Mouse (Mus musculus): Measurements from ENCODE around the gene Ect2. TPM values are rescaled to one million over a fixed set of nuclear protein-coding genes. Genes with fewer than 3 reads are reported as not detected.

Ect2 gene
- 76.7 and 90.3 TPM in 2 replicates for polyA plus RNA-seq (2014; fragmentation: Nextera tagmentation; extraction: Ambion mirVana)

DNA sequence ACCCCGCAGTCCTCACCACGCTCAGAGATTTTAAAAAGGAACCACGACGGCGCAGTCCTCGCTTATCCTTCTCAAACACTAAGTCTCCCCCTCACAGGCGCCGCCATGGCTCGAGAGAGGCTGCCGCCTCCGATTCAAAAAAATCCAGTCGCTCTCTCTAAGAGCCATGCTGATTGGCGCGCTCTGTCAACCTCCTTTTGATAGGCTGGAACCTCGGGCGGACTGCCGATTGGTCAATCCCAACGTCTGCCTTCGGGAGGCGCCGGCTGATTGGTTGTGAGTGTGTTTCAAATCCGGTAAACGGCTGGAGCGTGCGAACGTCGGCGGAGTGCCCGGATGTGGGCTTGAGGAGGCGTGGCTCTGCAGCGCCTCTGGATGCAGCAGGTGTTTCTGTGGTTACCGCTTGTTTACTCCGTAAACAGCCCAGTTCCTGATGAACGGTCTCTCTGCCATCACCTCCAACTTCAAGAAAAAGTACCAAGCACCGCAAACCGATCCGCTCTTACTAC, at the start of gene Ect2:
Ect2 (minus strand) TSS at position 178 of the 509 bp plus-strand sequence.
- peaks cover 3% of the 10 kb centered on the region; the same call in 1 of the 2 replicates for H3K36me3 ChIP-seq (ENCODE audit: control insufficient read depth, insufficient read depth, low read length)
- no peaks in the 10 kb centered on the region for H3K9me3 ChIP-seq (ENCODE audit: control insufficient read depth, low read length)
- peak within 1 kb of the TSS; percentile 62; the same call in 1 of the 2 replicates for H3K27ac ChIP-seq (ENCODE audit: low read depth, low read length)
- H3K4me1 ChIP-seq (replicated peaks; ENCODE audit: control insufficient read depth, insufficient read depth, low read length): no peaks in the 10 kb centered on the region
- H3K9ac ChIP-seq (ENCODE audit: low read depth, low read length): peak within 1 kb of the TSS; percentile 80
- under 1% methylated on average over 37 of the region's 37 CpGs for WGBS
- DNase-seq (ENCODE audit: low spot score) (peak; percentile 99), ATAC-seq (ENCODE audit: low FRiP score) (peak; percentile 100)
- H3K4me3 ChIP-seq (ENCODE audit: low read depth, low read length): peak within 1 kb of the TSS; percentile 88
- H3K4me2 ChIP-seq (replicated peaks; ENCODE audit: low read depth, low read length): peak within 1 kb of the TSS; percentile 57
- H3K27me3 ChIP-seq (ENCODE audit: control insufficient read depth, insufficient read depth, low read length): no peaks in the 10 kb centered on the region

DNA sequence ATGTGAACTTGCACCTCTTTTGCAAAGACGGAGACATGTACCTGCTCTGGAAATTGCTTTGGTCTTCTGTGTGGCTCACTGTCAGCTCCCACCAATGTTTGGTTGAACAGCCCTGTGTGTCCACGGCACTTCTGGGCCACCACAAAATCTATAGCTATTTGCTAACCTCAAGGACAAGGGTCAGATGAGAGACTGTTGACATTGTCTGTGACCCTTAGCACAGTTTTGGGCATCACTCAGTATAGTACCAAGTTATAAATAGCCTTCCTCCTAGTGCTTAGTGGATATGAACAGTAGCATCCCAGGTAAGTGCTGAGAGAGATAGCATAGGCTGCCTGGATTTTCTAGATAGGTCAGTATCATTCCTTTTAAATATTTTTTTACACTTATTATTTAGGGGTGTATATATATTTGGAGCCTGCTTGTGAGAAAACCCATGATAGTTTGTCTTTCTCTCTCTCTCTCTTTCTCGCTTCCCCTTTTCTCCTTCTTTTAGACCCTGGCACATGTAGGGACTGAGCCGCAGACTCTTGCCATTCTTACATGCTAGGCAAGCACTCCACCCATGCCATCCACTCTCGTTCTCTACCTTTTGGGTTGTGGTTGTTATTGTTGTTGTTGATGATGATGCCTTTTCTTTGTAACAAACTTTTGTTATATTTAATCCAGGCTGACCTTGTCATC, 48.2 kb upstream of the Ect2 start:
- ATAC-seq (ENCODE audit: low FRiP score): no peak
- H3K36me3 ChIP-seq (ENCODE audit: control insufficient read depth, insufficient read depth, low read length): no peaks in the 10 kb centered on the region
- H3K4me2 ChIP-seq (replicated peaks; ENCODE audit: low read depth, low read length): no peak overlapping the region
- DNase-seq (ENCODE audit: low spot score): no peak
- 87% methylated on average over 5 of the region's 5 CpGs for WGBS
- no peak overlapping the region for H3K9ac ChIP-seq (ENCODE audit: low read depth, low read length)
- no peaks in the 10 kb centered on the region for H3K9me3 ChIP-seq (ENCODE audit: control insufficient read depth, low read length)
- no peaks in the 10 kb centered on the region for H3K27me3 ChIP-seq (ENCODE audit: control insufficient read depth, insufficient read depth, low read length)
- H3K4me1 ChIP-seq (replicated peaks; ENCODE audit: control insufficient read depth, insufficient read depth, low read length): no peaks in the 10 kb centered on the region; the same call in 1 of the 2 replicates
- no peak overlapping the region for H3K4me3 ChIP-seq (ENCODE audit: low read depth, low read length)
- H3K27ac ChIP-seq (ENCODE audit: low read depth, low read length): no peak overlapping the region

DNA sequence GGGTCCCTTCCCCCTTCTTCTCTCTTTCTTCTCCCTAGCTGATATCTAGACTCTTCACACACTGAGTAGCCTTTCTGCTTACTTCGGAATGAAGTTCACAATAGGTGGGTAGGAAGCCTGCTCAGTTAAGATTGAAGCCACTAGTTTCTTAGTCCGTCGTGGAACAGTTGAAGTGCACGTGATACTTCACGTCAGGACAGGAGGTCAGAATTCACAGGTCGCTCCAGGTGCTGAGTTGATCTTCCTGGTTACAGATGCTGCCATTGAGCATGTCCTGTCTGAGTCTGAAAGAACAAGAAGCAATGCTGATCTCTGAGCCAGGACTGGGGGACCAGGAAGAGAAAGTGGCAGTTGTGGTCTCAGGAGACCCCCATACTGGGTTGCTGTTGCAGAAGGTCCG, 45.4 kb upstream of the Ect2 start:
- Histone ChIP-seq H3K9me3 (ENCODE audit: control insufficient read depth, low read length) (no peaks in the 10 kb centered on the region), H3K4me2 (replicated peaks; ENCODE audit: low read depth, low read length) (no peak overlapping the region), H3K27ac (ENCODE audit: low read depth, low read length) (no peak overlapping the region), H3K27me3 (ENCODE audit: control insufficient read depth, insufficient read depth, low read length) (no peaks in the 10 kb centered on the region), H3K9ac (ENCODE audit: low read depth, low read length) (no peak overlapping the region), H3K4me3 (ENCODE audit: low read depth, low read length) (no peak overlapping the region), H3K4me1 (replicated peaks; ENCODE audit: control insufficient read depth, insufficient read depth, low read length) (no peaks in the 10 kb centered on the region), H3K36me3 (ENCODE audit: control insufficient read depth, insufficient read depth, low read length) (no peaks in the 10 kb centered on the region)
- DNase-seq (ENCODE audit: low spot score) (no peak), ATAC-seq (ENCODE audit: low FRiP score) (no peak)
- WGBS: 89% methylated on average over 7 of the region's 7 CpGs

DNA sequence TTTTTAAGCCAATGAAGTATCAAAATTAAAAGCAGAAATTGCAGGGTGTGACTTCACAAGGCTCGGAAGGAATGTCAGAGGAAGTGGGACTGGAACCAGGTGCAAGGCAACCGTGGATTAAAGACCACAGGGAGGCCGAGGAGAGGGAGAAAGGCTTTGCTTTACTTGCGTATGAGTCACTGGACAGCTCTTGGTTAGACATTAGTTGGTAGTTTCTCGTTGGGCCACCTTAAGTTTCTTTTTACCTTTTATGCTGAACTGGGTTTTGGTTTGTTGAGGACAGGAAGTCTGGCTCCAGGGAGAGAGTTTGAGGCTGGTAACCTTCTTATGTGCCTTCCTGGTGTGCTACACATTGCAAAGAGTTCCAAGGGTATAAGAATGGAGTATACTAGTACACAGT, 44.1 kb upstream of the Ect2 start:
- Histone ChIP-seq H3K27me3 (ENCODE audit: control insufficient read depth, insufficient read depth, low read length) (no peaks in the 10 kb centered on the region), H3K9me3 (ENCODE audit: control insufficient read depth, low read length) (no peaks in the 10 kb centered on the region), H3K9ac (ENCODE audit: low read depth, low read length) (no peak overlapping the region), H3K36me3 (ENCODE audit: control insufficient read depth, insufficient read depth, low read length) (no peaks in the 10 kb centered on the region), H3K27ac (ENCODE audit: low read depth, low read length) (no peak overlapping the region), H3K4me3 (ENCODE audit: low read depth, low read length) (no peak overlapping the region), H3K4me1 (replicated peaks; ENCODE audit: control insufficient read depth, insufficient read depth, low read length) (no peaks in the 10 kb centered on the region), H3K4me2 (replicated peaks; ENCODE audit: low read depth, low read length) (no peak overlapping the region)
- ATAC-seq (ENCODE audit: low FRiP score) (no peak), DNase-seq (ENCODE audit: low spot score) (no peak)
- WGBS: 81% methylated on average over 5 of the region's 5 CpGs

DNA sequence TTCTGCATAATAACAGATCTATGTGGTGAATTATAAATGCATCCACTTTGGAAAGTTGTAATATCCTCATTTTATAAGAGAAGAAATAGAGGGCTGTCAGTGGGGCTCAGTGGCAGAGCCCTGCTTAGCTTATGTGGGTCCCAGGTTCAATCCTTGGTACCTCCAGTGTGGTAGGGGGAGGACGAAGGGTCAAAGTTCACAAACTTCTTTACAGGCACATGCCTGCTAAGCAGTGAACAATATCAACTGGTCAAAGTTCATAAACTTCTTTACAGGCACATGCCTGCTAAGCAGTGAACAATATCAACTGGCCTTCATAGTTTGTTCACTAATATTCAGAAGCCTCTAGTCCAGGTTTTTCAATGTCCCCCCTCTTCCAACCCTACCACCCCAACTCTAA, 42.9 kb upstream of the Ect2 start:
- Histone ChIP-seq H3K9ac (ENCODE audit: low read depth, low read length) (no peak overlapping the region), H3K27ac (ENCODE audit: low read depth, low read length) (no peak overlapping the region), H3K4me1 (replicated peaks; ENCODE audit: control insufficient read depth, insufficient read depth, low read length) (no peaks in the 10 kb centered on the region), H3K4me2 (replicated peaks; ENCODE audit: low read depth, low read length) (no peak overlapping the region), H3K9me3 (ENCODE audit: control insufficient read depth, low read length) (no peaks in the 10 kb centered on the region), H3K27me3 (ENCODE audit: control insufficient read depth, insufficient read depth, low read length) (no peaks in the 10 kb centered on the region), H3K4me3 (ENCODE audit: low read depth, low read length) (no peak overlapping the region), H3K36me3 (ENCODE audit: control insufficient read depth, insufficient read depth, low read length) (no peaks in the 10 kb centered on the region)
- DNase-seq (ENCODE audit: low spot score): no peak
- 77% methylated on average over 1 of the region's 1 CpGs for WGBS
- ATAC-seq (ENCODE audit: low FRiP score): no peak

DNA sequence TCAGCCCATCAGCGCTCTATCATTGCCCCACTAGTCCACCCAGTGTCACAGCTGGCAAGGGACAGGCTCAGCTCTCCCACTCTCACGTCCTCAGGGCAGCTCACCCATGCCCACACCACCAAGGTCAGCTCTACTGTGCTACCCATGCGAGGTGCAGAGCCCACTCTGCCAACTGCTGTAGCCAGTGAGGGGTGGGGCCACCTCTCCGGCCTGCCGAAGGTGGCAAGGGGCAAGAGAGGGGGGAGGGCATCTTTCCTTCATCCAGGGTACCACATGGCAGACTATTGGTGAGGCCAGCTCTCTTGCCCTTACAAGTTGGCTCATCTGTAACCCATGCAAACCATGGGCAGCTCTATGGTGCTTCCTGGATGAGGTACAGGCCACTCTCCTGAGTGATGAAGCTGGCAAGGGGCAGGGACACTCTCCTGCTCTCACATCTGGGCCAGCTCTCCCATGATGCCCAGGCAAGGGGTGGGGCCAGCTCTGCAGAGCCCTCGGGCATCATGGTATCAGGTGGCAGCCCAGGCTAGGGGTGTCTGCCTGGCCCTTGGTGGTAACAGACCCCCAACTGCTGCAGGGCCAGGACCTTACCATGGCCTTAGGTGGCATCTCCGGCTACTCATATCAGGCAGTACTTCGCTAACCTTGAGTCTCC, 42.0 kb upstream of the Ect2 start:
- WGBS: 92% methylated on average over 8 of the region's 8 CpGs
- no peak for ATAC-seq (ENCODE audit: low FRiP score)

DNA sequence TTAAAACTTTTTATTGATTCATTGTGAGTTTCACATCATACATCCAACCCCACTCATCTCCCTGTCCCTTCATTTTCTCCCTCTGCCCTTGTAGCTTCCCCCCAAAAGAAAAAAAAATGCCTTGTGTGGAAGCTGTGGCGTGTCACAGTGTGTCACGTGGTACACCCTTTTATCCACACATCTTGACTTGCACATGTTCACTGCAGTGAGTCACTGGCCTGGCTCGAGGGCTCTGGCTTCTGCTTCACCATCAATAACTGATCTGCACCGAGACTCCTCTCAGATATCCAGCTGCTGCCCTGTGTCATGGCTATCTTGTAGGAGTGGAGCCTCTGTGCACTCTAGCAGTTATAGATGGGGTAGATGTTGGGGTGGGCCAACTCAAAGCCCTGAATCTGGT, 41.5 kb upstream of the Ect2 start:
- H3K9ac ChIP-seq (ENCODE audit: low read depth, low read length): no peak overlapping the region
- no peaks in the 10 kb centered on the region for H3K9me3 ChIP-seq (ENCODE audit: control insufficient read depth, low read length)
- no peaks in the 10 kb centered on the region for H3K36me3 ChIP-seq (ENCODE audit: control insufficient read depth, insufficient read depth, low read length)
- DNase-seq (ENCODE audit: low spot score): no peak
- no peak overlapping the region for H3K4me2 ChIP-seq (replicated peaks; ENCODE audit: low read depth, low read length)
- 91% methylated on average over 4 of the region's 4 CpGs for WGBS
- H3K4me3 ChIP-seq (ENCODE audit: low read depth, low read length): no peak overlapping the region
- H3K27me3 ChIP-seq (ENCODE audit: control insufficient read depth, insufficient read depth, low read length): no peaks in the 10 kb centered on the region
- no peak for ATAC-seq (ENCODE audit: low FRiP score)
- no peaks in the 10 kb centered on the region for H3K4me1 ChIP-seq (replicated peaks; ENCODE audit: control insufficient read depth, insufficient read depth, low read length)
- H3K27ac ChIP-seq (ENCODE audit: low read depth, low read length): no peak overlapping the region

More for the DNA sequence above, 42.0 kb upstream of the Ect2 start:
- H3K4me2 ChIP-seq (replicated peaks; ENCODE audit: low read depth, low read length): no peak overlapping the region
- H3K4me3 ChIP-seq (ENCODE audit: low read depth, low read length): no peak overlapping the region
- no peaks in the 10 kb centered on the region for H3K27me3 ChIP-seq (ENCODE audit: control insufficient read depth, insufficient read depth, low read length)
- no peak overlapping the region for H3K27ac ChIP-seq (ENCODE audit: low read depth, low read length)
- no peaks in the 10 kb centered on the region for H3K36me3 ChIP-seq (ENCODE audit: control insufficient read depth, insufficient read depth, low read length)
- H3K9me3 ChIP-seq (ENCODE audit: control insufficient read depth, low read length): no peaks in the 10 kb centered on the region
- no peaks in the 10 kb centered on the region for H3K4me1 ChIP-seq (replicated peaks; ENCODE audit: control insufficient read depth, insufficient read depth, low read length)
- DNase-seq (ENCODE audit: low spot score): no peak
- no peak overlapping the region for H3K9ac ChIP-seq (ENCODE audit: low read depth, low read length)

DNA sequence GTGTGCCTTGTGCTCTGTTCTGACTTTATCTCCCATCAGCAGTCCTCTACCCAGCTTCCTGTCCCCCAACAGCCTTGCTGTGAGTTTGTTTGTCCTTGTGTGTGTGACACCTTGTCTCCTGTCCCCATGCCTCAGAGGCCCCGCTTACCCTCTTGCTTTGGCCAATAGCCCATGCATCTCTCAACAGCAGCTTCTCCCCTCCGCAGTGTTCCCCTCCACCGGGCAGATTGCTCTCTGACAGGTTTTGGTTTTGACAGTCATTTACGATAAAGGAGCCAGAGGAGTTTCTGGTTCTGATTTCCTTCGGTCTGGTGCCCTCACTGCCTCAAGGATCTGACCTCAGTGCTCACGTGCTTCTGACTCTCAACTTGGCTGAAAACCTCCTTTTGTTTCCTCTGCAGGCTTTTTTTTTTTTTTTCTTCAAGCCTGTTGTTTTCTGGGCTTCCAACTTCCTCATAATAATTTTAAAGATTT, 40.2 kb upstream of the Ect2 start:
- Histone ChIP-seq H3K4me1 (replicated peaks; ENCODE audit: control insufficient read depth, insufficient read depth, low read length) (no peaks in the 10 kb centered on the region), H3K36me3 (ENCODE audit: control insufficient read depth, insufficient read depth, low read length) (no peaks in the 10 kb centered on the region), H3K9me3 (ENCODE audit: control insufficient read depth, low read length) (no peaks in the 10 kb centered on the region), H3K27me3 (ENCODE audit: control insufficient read depth, insufficient read depth, low read length) (no peaks in the 10 kb centered on the region), H3K4me3 (ENCODE audit: low read depth, low read length) (no peak overlapping the region), H3K4me2 (replicated peaks; ENCODE audit: low read depth, low read length) (no peak overlapping the region), H3K27ac (ENCODE audit: low read depth, low read length) (no peak overlapping the region), H3K9ac (ENCODE audit: low read depth, low read length) (no peak overlapping the region)
- 60% methylated on average over 6 of the region's 6 CpGs for WGBS
- ATAC-seq (ENCODE audit: low FRiP score) (no peak), DNase-seq (ENCODE audit: low spot score) (no peak)

DNA sequence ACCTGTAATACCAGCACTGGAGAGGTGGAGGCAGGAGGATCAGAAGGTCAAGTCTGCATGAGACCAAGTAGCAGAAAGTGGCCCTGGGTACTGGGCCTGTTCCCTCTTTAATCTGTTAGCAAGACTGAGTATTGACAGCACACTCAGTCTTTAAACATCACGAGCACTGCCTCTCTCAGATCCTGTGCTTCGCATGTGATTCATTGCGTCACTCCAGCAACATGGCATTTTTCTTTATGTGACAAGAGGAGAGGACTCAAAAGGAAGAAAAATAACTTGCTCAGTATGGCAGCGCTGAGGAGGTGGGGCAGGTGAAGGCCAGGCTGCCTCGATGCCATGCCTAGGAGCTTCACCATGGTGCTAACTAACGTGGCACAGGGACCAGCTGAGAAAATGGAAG, 38.2 kb upstream of the Ect2 start:
- no peaks in the 10 kb centered on the region for H3K4me1 ChIP-seq (replicated peaks; ENCODE audit: control insufficient read depth, insufficient read depth, low read length)
- H3K36me3 ChIP-seq (ENCODE audit: control insufficient read depth, insufficient read depth, low read length): no peaks in the 10 kb centered on the region
- H3K4me3 ChIP-seq (ENCODE audit: low read depth, low read length): no peak overlapping the region
- H3K4me2 ChIP-seq (replicated peaks; ENCODE audit: low read depth, low read length): no peak overlapping the region
- DNase-seq (ENCODE audit: low spot score) (no peak), ATAC-seq (ENCODE audit: low FRiP score) (no peak)
- no peak overlapping the region for H3K9ac ChIP-seq (ENCODE audit: low read depth, low read length)
- no peak overlapping the region for H3K27ac ChIP-seq (ENCODE audit: low read depth, low read length)
- no peaks in the 10 kb centered on the region for H3K9me3 ChIP-seq (ENCODE audit: control insufficient read depth, low read length)
- 88% methylated on average over 6 of the region's 6 CpGs for WGBS
- H3K27me3 ChIP-seq (ENCODE audit: control insufficient read depth, insufficient read depth, low read length): no peaks in the 10 kb centered on the region

Data from hindbrain, embryonic 11.5 days (tissue).